Mouse (Mus musculus) neural tube, embryonic 15.5 days (tissue): Measurements from ENCODE around the gene Ankrd33b. TPM values are rescaled to one million over a fixed set of nuclear protein-coding genes. Genes with fewer than 3 reads are reported as not detected.

Experiments used
- ATAC-seq: fragments of 200-750 bp; cut with Nextera tagmentation; 2 replicates; pipeline ENCODE4 v1.8.0; 2017; ENCODE audit warnings: mild to moderate bottlenecking, moderate TSS enrichment, moderate library complexity; ENCODE audit not compliant: low FRiP score
- H3K27ac ChIP-seq: fragments of 300-500 bp; sonication (generic); replicated peaks from 2 replicates; pipeline ENCODE4 v1.5.1; 2015; ENCODE audit warnings: mild to moderate bottlenecking, inconsistent platforms
- H3K27me3 ChIP-seq: fragments of 300-500 bp; sonication (generic); replicated peaks from 2 replicates; pipeline ENCODE4 v1.6.1; 2015; ENCODE audit warnings: inconsistent platforms
- H3K36me3 ChIP-seq: fragments of 300-500 bp; sonication (generic); 2 replicates; pipeline ENCODE4 v1.6.1; 2015; ENCODE audit warnings: inconsistent platforms
- H3K4me1 ChIP-seq: fragments of 300-500 bp; sonication (generic); 2 replicates; pipeline ENCODE4 v1.6.1; 2015; ENCODE audit warnings: inconsistent platforms
- H3K4me2 ChIP-seq: fragments of 300-500 bp; sonication (generic); 2 replicates; pipeline ENCODE4 v1.6.1; 2015; ENCODE audit warnings: inconsistent platforms, mild to moderate bottlenecking, moderate library complexity
- H3K4me3 ChIP-seq: fragments of 300-500 bp; sonication (generic); replicated peaks from 2 replicates; pipeline ENCODE4 v1.5.1; 2015; ENCODE audit warnings: mild to moderate bottlenecking, inconsistent platforms
- H3K9ac ChIP-seq: fragments of 300-500 bp; sonication (generic); replicated peaks from 2 replicates; pipeline ENCODE4 v1.6.1; 2015; ENCODE audit warnings: mild to moderate bottlenecking, inconsistent platforms
- H3K9me3 ChIP-seq: fragments of 300-500 bp; sonication (generic); replicated peaks from 2 replicates; pipeline ENCODE4 v1.6.1; 2016; ENCODE audit warnings: inconsistent platforms
- WGBS: fragments of 180-500 bp; shearing (Covaris S2); methylation state at CpG from one replicate; pipeline ENCODE4 v1.1.7; 2015; ENCODE audit warnings: mixed read lengths; 5-methylcytosine and 5-hydroxymethylcytosine counted together
- polyA plus RNA-seq: library from polyadenylated mRNA; unstranded; fragments of >200 nt; fragmentation: Nextera tagmentation; extraction: Ambion mirVana; gene quantifications from 2 replicates; pipeline ENCODE4 v1.2.1, GENCODE M21; 2015

Gene Ankrd33b
- polyA plus RNA-seq, 1 experiment from 2014 or later = 0.70 TPM

DNA sequence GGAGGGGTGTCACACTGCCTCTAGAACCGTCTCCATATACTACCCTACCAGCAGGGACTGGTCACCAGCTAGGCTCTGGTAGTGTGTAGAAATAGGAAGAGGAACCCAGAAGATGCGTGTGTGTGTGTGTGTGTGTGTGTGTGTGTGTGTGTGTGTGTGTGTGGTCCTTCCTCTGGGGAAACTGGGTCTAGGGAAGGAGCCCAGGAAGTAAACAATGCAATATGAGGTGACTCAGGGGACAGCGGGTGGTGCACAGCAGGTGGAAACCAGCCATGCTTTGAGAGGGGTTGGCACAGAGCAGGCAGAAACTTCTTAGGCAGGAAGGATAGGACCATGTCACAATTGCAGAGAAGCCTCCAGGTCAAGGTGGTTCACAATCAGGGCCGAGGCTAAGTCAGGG lies 30.8 kb downstream of the Ankrd33b start:
- H3K4me2 ChIP-seq = no peak overlapping the region
- H3K27ac ChIP-seq = no peak overlapping the region
- H3K4me1 ChIP-seq = peaks cover 3% of the 10 kb centered on the region; the same call in 1 of the 2 replicates
- no peak overlapping the region for H3K4me3 ChIP-seq
- ATAC-seq = no peak
- no peaks in the 10 kb centered on the region for H3K36me3 ChIP-seq
- no peak overlapping the region for H3K9ac ChIP-seq
- H3K27me3 ChIP-seq = no peaks in the 10 kb centered on the region
- WGBS = 71% methylated on average over 4 of the region's 4 CpGs
- H3K9me3 ChIP-seq = no peaks in the 10 kb centered on the region

- no peak overlapping the region for H3K4me2 ChIP-seq
- H3K4me1 ChIP-seq = no peaks in the 10 kb centered on the region
- WGBS = 97% methylated on average over 5 of the region's 5 CpGs
- H3K27ac ChIP-seq = no peak overlapping the region
- no peaks in the 10 kb centered on the region for H3K9me3 ChIP-seq
- no peak for ATAC-seq
- no peak overlapping the region for H3K4me3 ChIP-seq
- no peak overlapping the region for H3K9ac ChIP-seq
- no peaks in the 10 kb centered on the region for H3K27me3 ChIP-seq
- no peaks in the 10 kb centered on the region for H3K36me3 ChIP-seq
Measured at GRCm38 (mm10) chr15:31334829-31335228, 32.7 kb downstream of the Ankrd33b start.

GRCm38 (mm10) chr15:31332541-31333163 lies 34.9 kb downstream of the Ankrd33b start:
- ATAC-seq = no peak
- 90% methylated on average over 7 of the region's 7 CpGs for WGBS
- Histone ChIP-seq H3K9me3 (no peaks in the 10 kb centered on the region), H3K36me3 (no peaks in the 10 kb centered on the region), H3K9ac (no peak overlapping the region), H3K27me3 (no peaks in the 10 kb centered on the region), H3K4me3 (no peak overlapping the region), H3K4me1 (no peaks in the 10 kb centered on the region), H3K4me2 (no peak overlapping the region), H3K27ac (no peak overlapping the region)

- no peaks in the 10 kb centered on the region for H3K9me3 ChIP-seq
- H3K27me3 ChIP-seq = no peaks in the 10 kb centered on the region
- H3K27ac ChIP-seq = no peak overlapping the region
- H3K9ac ChIP-seq = no peak overlapping the region
- H3K36me3 ChIP-seq = no peaks in the 10 kb centered on the region
- no peak overlapping the region for H3K4me2 ChIP-seq
- no peak for ATAC-seq
- 78% methylated on average over 4 of the region's 4 CpGs for WGBS
- H3K4me3 ChIP-seq = no peak overlapping the region
- no peaks in the 10 kb centered on the region for H3K4me1 ChIP-seq
Measured at GRCm38 (mm10) chr15:31331742-31332141, 35.8 kb downstream of the Ankrd33b start.

- H3K27ac ChIP-seq = no peak overlapping the region
- ATAC-seq = no peak
- no peak overlapping the region for H3K9ac ChIP-seq
- H3K4me3 ChIP-seq = no peak overlapping the region
- no peaks in the 10 kb centered on the region for H3K27me3 ChIP-seq
- no peak overlapping the region for H3K4me2 ChIP-seq
- no peaks in the 10 kb centered on the region for H3K4me1 ChIP-seq
- no peaks in the 10 kb centered on the region for H3K9me3 ChIP-seq
- 85% methylated on average over 9 of the region's 9 CpGs for WGBS
- H3K36me3 ChIP-seq = no peaks in the 10 kb centered on the region
Measured at GRCm38 (mm10) chr15:31328082-31328614, 39.4 kb downstream of the Ankrd33b start.

GRCm38 (mm10) chr15:31325660-31326354 lies 41.7 kb downstream of the Ankrd33b start:
- Histone ChIP-seq H3K9me3 (no peaks in the 10 kb centered on the region), H3K27ac (no peak overlapping the region), H3K27me3 (no peaks in the 10 kb centered on the region), H3K4me2 (no peak overlapping the region), H3K36me3 (no peaks in the 10 kb centered on the region), H3K9ac (no peak overlapping the region), H3K4me1 (no peaks in the 10 kb centered on the region; the same call in 1 of the 2 replicates), H3K4me3 (no peak overlapping the region)
- no peak for ATAC-seq
- WGBS = 94% methylated on average over 12 of the region's 12 CpGs

DNA sequence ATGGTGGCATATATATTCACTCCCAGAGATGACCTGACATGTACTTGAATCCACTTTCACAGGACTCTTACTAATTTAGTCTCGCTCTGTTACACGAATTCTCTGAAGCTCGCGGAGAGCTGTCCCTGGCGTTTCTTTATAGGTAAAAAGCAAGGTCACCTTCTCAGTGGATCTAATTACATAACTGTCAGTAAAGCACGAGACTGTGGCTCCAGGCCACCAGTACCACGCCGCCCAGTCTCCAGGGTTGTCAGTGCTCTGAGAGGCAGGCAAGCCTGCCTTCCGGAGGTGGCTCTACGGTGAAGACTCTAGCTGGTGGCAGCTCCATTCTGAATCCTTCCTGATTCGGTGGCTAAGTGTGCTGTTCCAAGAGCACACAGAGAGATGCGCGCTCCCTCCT lies 43.0 kb downstream of the Ankrd33b start:
- Histone ChIP-seq H3K27me3 (no peaks in the 10 kb centered on the region), H3K4me3 (no peak overlapping the region), H3K27ac (no peak overlapping the region), H3K9me3 (no peaks in the 10 kb centered on the region), H3K9ac (no peak overlapping the region), H3K4me2 (no peak overlapping the region), H3K36me3 (no peaks in the 10 kb centered on the region), H3K4me1 (no peaks in the 10 kb centered on the region; the same call in none of the 2 replicates)
- ATAC-seq = no peak
- WGBS = 82% methylated on average over 13 of the region's 13 CpGs

DNA sequence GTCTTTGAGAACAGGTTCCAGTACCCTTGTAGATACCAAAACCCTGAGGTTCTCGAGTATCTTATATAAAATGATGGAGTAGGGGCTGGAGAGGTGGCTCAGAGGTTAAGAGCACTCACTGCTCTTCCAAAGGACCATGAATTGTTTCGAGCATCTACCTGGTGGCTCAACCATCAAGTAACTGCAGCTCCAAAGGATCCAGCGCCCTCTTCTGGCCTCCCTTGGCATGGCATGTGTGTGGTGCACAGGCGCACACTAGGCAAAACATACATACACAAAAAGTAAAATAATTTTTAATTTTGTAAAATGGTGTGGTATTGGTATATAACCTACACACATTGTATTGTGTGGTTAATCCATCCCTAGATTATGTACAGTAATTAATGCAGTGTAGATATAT lies 43.8 kb downstream of the Ankrd33b start:
- no peaks in the 10 kb centered on the region for H3K9me3 ChIP-seq
- H3K36me3 ChIP-seq = no peaks in the 10 kb centered on the region
- H3K4me3 ChIP-seq = no peak overlapping the region
- no peaks in the 10 kb centered on the region; the same call in none of the 2 replicates for H3K4me1 ChIP-seq
- H3K4me2 ChIP-seq = no peak overlapping the region
- WGBS = 85% methylated on average over 4 of the region's 4 CpGs
- ATAC-seq = no peak
- H3K27ac ChIP-seq = no peak overlapping the region
- H3K27me3 ChIP-seq = no peaks in the 10 kb centered on the region
- H3K9ac ChIP-seq = no peak overlapping the region

- 54% methylated on average over 12 of the region's 12 CpGs for WGBS
- Histone ChIP-seq H3K27me3 (no peaks in the 10 kb centered on the region), H3K4me2 (no peak overlapping the region), H3K4me3 (no peak overlapping the region), H3K27ac (no peak overlapping the region), H3K9ac (no peak overlapping the region), H3K9me3 (no peaks in the 10 kb centered on the region), H3K36me3 (no peaks in the 10 kb centered on the region), H3K4me1 (peaks cover 12% of the 10 kb centered on the region)
- ATAC-seq = no peak
Measured at GRCm38 (mm10) chr15:31320598-31321377, 46.7 kb downstream of the Ankrd33b start.

GRCm38 (mm10) chr15:31319046-31319445 lies 48.5 kb downstream of the Ankrd33b start:
- Histone ChIP-seq H3K4me1 (peaks cover 12% of the 10 kb centered on the region), H3K4me3 (no peak overlapping the region), H3K9me3 (no peaks in the 10 kb centered on the region), H3K4me2 (no peak overlapping the region), H3K36me3 (no peaks in the 10 kb centered on the region), H3K27me3 (no peaks in the 10 kb centered on the region), H3K27ac (no peak overlapping the region), H3K9ac (no peak overlapping the region)
- 58% methylated on average over 4 of the region's 4 CpGs for WGBS
- ATAC-seq = no peak

GRCm38 (mm10) chr15:31318158-31318955 lies 49.2 kb downstream of the Ankrd33b start:
- no peaks in the 10 kb centered on the region for H3K27me3 ChIP-seq
- H3K9ac ChIP-seq = no peak overlapping the region
- peaks cover 12% of the 10 kb centered on the region for H3K4me1 ChIP-seq
- no peak for ATAC-seq
- no peaks in the 10 kb centered on the region for H3K36me3 ChIP-seq
- 34% methylated on average over 6 of the region's 6 CpGs for WGBS
- peak overlapping the region; percentile 1 for H3K27ac ChIP-seq
- no peak overlapping the region for H3K4me3 ChIP-seq
- no peaks in the 10 kb centered on the region for H3K9me3 ChIP-seq
- H3K4me2 ChIP-seq = no peak overlapping the region
